Mouse (Mus musculus) forebrain, embryonic 12.5 days (tissue): ENCODE data around the gene Zfp426. TPM values are rescaled to one million over a fixed set of nuclear protein-coding genes. Genes with fewer than 3 reads are reported as not detected.

Experiments
- ATAC-seq: fragments of 200-750 bp; cut with Nextera tagmentation; 2 replicates; pipeline ENCODE4 v1.8.0; 2017; ENCODE audit warnings: moderate TSS enrichment; ENCODE audit not compliant: low FRiP score
- H3K27ac ChIP-seq: fragments of 300-500 bp; sonication (generic); 2 replicates; pipeline ENCODE4 v1.5.1; 2016; ENCODE audit warnings: mild to moderate bottlenecking
- H3K27me3 ChIP-seq: fragments of 300-500 bp; sonication (generic); 2 replicates; pipeline ENCODE4 v1.6.1; 2016; ENCODE audit warnings: mild to moderate bottlenecking
- H3K36me3 ChIP-seq: fragments of 300-500 bp; sonication (generic); replicated peaks from 2 replicates; pipeline ENCODE4 v1.6.1; 2016; ENCODE audit warnings: mild to moderate bottlenecking
- H3K4me1 ChIP-seq: fragments of 300-500 bp; sonication (generic); 2 replicates; pipeline ENCODE4 v1.6.1; 2016
- H3K4me2 ChIP-seq: fragments of 300-500 bp; sonication (generic); 2 replicates; pipeline ENCODE4 v1.6.1; 2016; ENCODE audit warnings: mild to moderate bottlenecking, moderate library complexity
- H3K4me3 ChIP-seq: fragments of 300-500 bp; sonication (generic); replicated peaks from 2 replicates; pipeline ENCODE4 v1.5.1; 2016; ENCODE audit warnings: mild to moderate bottlenecking
- H3K9ac ChIP-seq: fragments of 300-500 bp; sonication (generic); 2 replicates; pipeline ENCODE4 v1.6.1; 2016; ENCODE audit warnings: mild to moderate bottlenecking
- H3K9me3 ChIP-seq: fragments of 300-500 bp; sonication (generic); 2 replicates; pipeline ENCODE4 v1.6.1; 2016
- WGBS: fragments of 180-500 bp; shearing (Covaris S2); methylation state at CpG from one replicate; pipeline ENCODE4 v1.1.7; 2016; 5-methylcytosine and 5-hydroxymethylcytosine counted together
- polyA plus RNA-seq: library from polyadenylated mRNA; unstranded; fragments of >200 nt; fragmentation: Nextera tagmentation; extraction: Ambion mirVana; gene quantifications from 2 replicates; pipeline ENCODE4 v1.2.1, GENCODE M21; 2016

Gene Zfp426
- polyA plus RNA-seq: 29.1 and 32.5 TPM in 2 replicates

GRCm38 (mm10) chr9:20492527-20493233 is at the start of gene Zfp426:
Gene Zfp426, minus strand, starts transcription at chr9:20492746.
- peaks cover 35% of the 10 kb centered on the region for H3K4me1 ChIP-seq
- peak within 1 kb of the TSS; percentile 95 for H3K27ac ChIP-seq
- 1% methylated on average over 40 of the region's 40 CpGs for WGBS
- H3K27me3 ChIP-seq: no peaks in the 10 kb centered on the region
- no peaks in the 10 kb centered on the region for H3K9me3 ChIP-seq
- H3K4me3 ChIP-seq: peak within 1 kb of the TSS; percentile 92
- peaks cover 22% of the 10 kb centered on the region for H3K36me3 ChIP-seq
- peak; percentile 97 for ATAC-seq
- peak within 1 kb of the TSS; percentile 93 for H3K9ac ChIP-seq
- peak within 1 kb of the TSS; percentile 75 for H3K4me2 ChIP-seq

GRCm38 (mm10) chr9:20536598-20536997 is 44.1 kb upstream of the Zfp426 start:
- H3K9ac ChIP-seq: no peak overlapping the region
- H3K27ac ChIP-seq: no peak overlapping the region
- no peak overlapping the region for H3K4me3 ChIP-seq
- no peak overlapping the region for H3K4me2 ChIP-seq
- H3K27me3 ChIP-seq: peaks cover 3% of the 10 kb centered on the region; the same call in 1 of the 2 replicates
- H3K36me3 ChIP-seq: no peaks in the 10 kb centered on the region
- no peak for ATAC-seq
- WGBS: 83% methylated on average over 2 of the region's 2 CpGs
- no peaks in the 10 kb centered on the region for H3K4me1 ChIP-seq
- no peaks in the 10 kb centered on the region for H3K9me3 ChIP-seq

GRCm38 (mm10) chr9:20534326-20534926 is 41.9 kb upstream of the Zfp426 start:
- Histone ChIP-seq H3K4me2 (no peak overlapping the region), H3K9ac (no peak overlapping the region), H3K27ac (no peak overlapping the region), H3K9me3 (no peaks in the 10 kb centered on the region), H3K4me3 (no peak overlapping the region), H3K36me3 (no peaks in the 10 kb centered on the region), H3K27me3 (0 out of 2 replicates have a peak, but pooled peaks cover 7% of the 10 kb centered on the region), H3K4me1 (no peaks in the 10 kb centered on the region)
- 74% methylated on average over 8 of the region's 8 CpGs for WGBS
- ATAC-seq: no peak

- Histone ChIP-seq H3K9ac (peak within 1 kb of the TSS; percentile 90), H3K27me3 (peaks cover 4% of the 10 kb centered on the region; the same call in 1 of the 2 replicates), H3K36me3 (peaks cover 15% of the 10 kb centered on the region), H3K4me1 (peaks cover 35% of the 10 kb centered on the region), H3K4me2 (peak within 1 kb of the TSS; percentile 78), H3K4me3 (peak within 1 kb of the TSS; percentile 91), H3K9me3 (no peaks in the 10 kb centered on the region), H3K27ac (peak within 1 kb of the TSS; percentile 98)
- under 1% methylated on average over 45 of the region's 46 CpGs for WGBS
- peak; percentile 91 for ATAC-seq
Observed at GRCm38 (mm10) chr9:20521306-20521957, 28.9 kb upstream of the Zfp426 start, which contains the start of gene Zfp266. Gene Zfp266, minus strand, starts transcription at chr9:20521417.

- Histone ChIP-seq H3K4me2 (peak overlapping the region; percentile 78), H3K9me3 (no peaks in the 10 kb centered on the region), H3K27me3 (peaks cover 3% of the 10 kb centered on the region; the same call in 1 of the 2 replicates), H3K4me1 (peaks cover 35% of the 10 kb centered on the region), H3K36me3 (peaks cover 22% of the 10 kb centered on the region), H3K4me3 (peak overlapping the region; percentile 91), H3K9ac (peak overlapping the region; percentile 90), H3K27ac (peak overlapping the region; percentile 98)
- ATAC-seq: peak; percentile 27; the same call in 1 of the 2 replicates
- 0% methylated on average over 17 of the region's 17 CpGs for WGBS
Observed at GRCm38 (mm10) chr9:20520531-20521210, 28.1 kb upstream of the Zfp426 start.

GRCm38 (mm10) chr9:20519949-20520348 is 27.4 kb upstream of the Zfp426 start:
- Histone ChIP-seq H3K36me3 (peaks cover 28% of the 10 kb centered on the region), H3K27me3 (no peaks in the 10 kb centered on the region), H3K4me3 (peak overlapping the region; percentile 51), H3K27ac (no peak overlapping the region), H3K4me1 (peaks cover 37% of the 10 kb centered on the region), H3K9ac (peak overlapping the region; percentile 68), H3K9me3 (no peaks in the 10 kb centered on the region), H3K4me2 (peak overlapping the region; percentile 79)
- no peak for ATAC-seq
- WGBS: 10% methylated on average over 4 of the region's 4 CpGs

GRCm38 (mm10) chr9:20518708-20519107 is 26.2 kb upstream of the Zfp426 start:
- peak overlapping the region; percentile 51; the same call in 1 of the 2 replicates for H3K4me3 ChIP-seq
- peaks cover 42% of the 10 kb centered on the region for H3K4me1 ChIP-seq
- H3K36me3 ChIP-seq: peaks cover 41% of the 10 kb centered on the region
- no peak for ATAC-seq
- H3K9ac ChIP-seq: no peak overlapping the region
- no peak overlapping the region for H3K27ac ChIP-seq
- H3K9me3 ChIP-seq: no peaks in the 10 kb centered on the region
- H3K27me3 ChIP-seq: no peaks in the 10 kb centered on the region
- WGBS: 86% methylated on average over 4 of the region's 4 CpGs
- H3K4me2 ChIP-seq: peak overlapping the region; percentile 79

- H3K27me3 ChIP-seq: no peaks in the 10 kb centered on the region
- H3K36me3 ChIP-seq: peaks cover 50% of the 10 kb centered on the region
- H3K4me1 ChIP-seq: peaks cover 51% of the 10 kb centered on the region
- ATAC-seq: no peak
- H3K27ac ChIP-seq: no peak overlapping the region
- no peaks in the 10 kb centered on the region for H3K9me3 ChIP-seq
- WGBS: 97% methylated on average over 1 of the region's 1 CpGs
- no peak overlapping the region for H3K4me2 ChIP-seq
- no peak overlapping the region for H3K4me3 ChIP-seq
- H3K9ac ChIP-seq: no peak overlapping the region
Observed at GRCm38 (mm10) chr9:20517727-20518126, 25.2 kb upstream of the Zfp426 start.

GRCm38 (mm10) chr9:20514016-20514415 is 21.5 kb upstream of the Zfp426 start:
- no peak overlapping the region for H3K4me3 ChIP-seq
- WGBS: 92% methylated on average over 3 of the region's 3 CpGs
- no peak overlapping the region for H3K27ac ChIP-seq
- no peak overlapping the region for H3K9ac ChIP-seq
- no peaks in the 10 kb centered on the region for H3K27me3 ChIP-seq
- no peak overlapping the region for H3K4me2 ChIP-seq
- no peak for ATAC-seq
- no peaks in the 10 kb centered on the region for H3K9me3 ChIP-seq
- H3K4me1 ChIP-seq: peaks cover 40% of the 10 kb centered on the region
- H3K36me3 ChIP-seq: peaks cover 75% of the 10 kb centered on the region

GRCm38 (mm10) chr9:20512714-20513113 is 20.2 kb upstream of the Zfp426 start:
- Histone ChIP-seq H3K4me2 (no peak overlapping the region), H3K27me3 (no peaks in the 10 kb centered on the region), H3K27ac (no peak overlapping the region), H3K9ac (no peak overlapping the region), H3K4me3 (no peak overlapping the region), H3K36me3 (peaks cover 68% of the 10 kb centered on the region), H3K9me3 (no peaks in the 10 kb centered on the region), H3K4me1 (peaks cover 29% of the 10 kb centered on the region)
- WGBS: 91% methylated on average over 8 of the region's 8 CpGs
- no peak for ATAC-seq

GRCm38 (mm10) chr9:20511645-20512044 is 19.1 kb upstream of the Zfp426 start:
- peaks cover 69% of the 10 kb centered on the region for H3K36me3 ChIP-seq
- H3K27ac ChIP-seq: no peak overlapping the region
- H3K4me2 ChIP-seq: no peak overlapping the region
- peaks cover 23% of the 10 kb centered on the region for H3K4me1 ChIP-seq
- H3K9me3 ChIP-seq: no peaks in the 10 kb centered on the region
- H3K4me3 ChIP-seq: no peak overlapping the region
- H3K9ac ChIP-seq: no peak overlapping the region
- whole genome bisulfite sequencing: 89% methylated on average over 4 of the region's 4 CpGs
- H3K27me3 ChIP-seq: no peaks in the 10 kb centered on the region
- ATAC-seq: no peak

GRCm38 (mm10) chr9:20510346-20510745 is 17.8 kb upstream of the Zfp426 start:
- Histone ChIP-seq H3K4me3 (no peak overlapping the region), H3K4me2 (no peak overlapping the region), H3K4me1 (peaks cover 23% of the 10 kb centered on the region), H3K9ac (no peak overlapping the region), H3K27ac (no peak overlapping the region), H3K9me3 (no peaks in the 10 kb centered on the region), H3K27me3 (no peaks in the 10 kb centered on the region), H3K36me3 (peaks cover 72% of the 10 kb centered on the region)
- WGBS: 81% methylated on average over 1 of the region's 1 CpGs
- ATAC-seq: no peak
